Mouse (Mus musculus): ENCODE data around the gene Cdk8. TPM values are rescaled to one million over a fixed set of nuclear protein-coding genes. Genes with fewer than 3 reads are reported as not detected.
"Not testable (repeated sequence)": the region's sequence is repeated elsewhere in the genome, so short reads cannot be mapped to it uniquely, and the experiment has no call there.

The Cdk8 gene
- 61.7 and 63.9 TPM in 2 replicates for total RNA-seq (2012; rRNA removed)

- DNase-seq (ENCODE audit: low read depth, low spot score) = peak; percentile 89
- no peaks in the 10 kb centered on the region for H3K9me3 ChIP-seq (ENCODE audit: control insufficient read depth, insufficient read depth, low read depth, low read length)
- H3K36me3 ChIP-seq (ENCODE audit: control insufficient read depth, insufficient read depth, low read length, poor library complexity, severe bottlenecking) = peaks cover 2% of the 10 kb centered on the region; the same call in 1 of the 2 replicates
- H3K27ac ChIP-seq (ENCODE audit: insufficient read depth, low read depth, low read length, poor library complexity, severe bottlenecking) = peak within 1 kb of the TSS; percentile 76
- peak within 1 kb of the TSS; percentile 88 to 98 for H3K4me3 ChIP-seq (ENCODE audit: insufficient read depth in 1 of 2, low read depth in 1 of 2, low read length in 2 of 2, poor library complexity in 1 of 2, severe bottlenecking in 1 of 2)
- peaks cover 0 to 3% of the 10 kb centered on the region in 2 experiments; a peak in 1 of 4 replicates for H3K4me1 ChIP-seq (ENCODE audit: control insufficient read depth in 2 of 2, insufficient read depth in 2 of 2, low read length in 2 of 2, poor library complexity in 1 of 2)
- in situ Hi-C loops (cut with MboI; ENCODE audit: low sequenced_read_pairs in 2 of 2, unreplicated experiment in 2 of 2) = no loop called here
- peak within 1 kb of the TSS; percentile 83 for H3K9ac ChIP-seq (ENCODE audit: insufficient read depth, low read depth, low read length, poor library complexity, severe bottlenecking)
- TF ChIP-seq CHD2 (IDR thresholded peaks at IDR 0.05; ENCODE audit: low read depth, low read length) (no peak), HCFC1 (IDR thresholded peaks at IDR 0.05; ENCODE audit: borderline replicate concordance, insufficient read depth, low read length) (peak; percentile 82)
These were observed at the start of gene Cdk8 for GRCm38 (mm10) chr5:146230864-146231654. Gene Cdk8, plus strand, starts transcription at chr5:146231230.

DNA sequence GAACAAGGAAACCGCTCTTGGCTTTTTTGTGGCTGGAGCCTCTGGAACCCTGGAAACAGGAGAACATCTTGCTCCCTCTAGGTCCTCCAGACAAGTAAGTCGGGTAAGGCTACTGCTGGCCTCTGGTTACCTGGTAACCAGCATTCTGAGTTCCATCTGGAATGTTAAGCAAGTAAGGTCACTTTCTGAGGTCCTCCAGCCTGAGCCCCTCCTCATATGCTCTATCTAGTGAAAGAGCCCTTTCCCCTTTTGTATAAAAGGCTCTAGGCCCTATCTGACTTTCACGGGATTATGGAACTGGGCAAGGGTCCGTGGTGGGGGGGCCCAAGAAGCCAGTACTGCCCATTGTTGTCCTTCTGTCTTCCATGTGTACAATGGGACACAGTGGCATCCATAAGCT lies 45.8 kb upstream of the Cdk8 start, which contains the start of gene 1700001J03Rik:
1700001J03Rik (minus strand) TSS at position 101 of the 400 bp plus-strand sequence.
- DNase-seq (ENCODE audit: low read depth, low spot score); H3K36me3 ChIP-seq (ENCODE audit: control insufficient read depth, insufficient read depth, low read length, poor library complexity, severe bottlenecking); H3K9me3 ChIP-seq (ENCODE audit: control insufficient read depth, insufficient read depth, low read depth, low read length); H3K4me3 ChIP-seq (ENCODE audit: insufficient read depth in 1 of 2, low read depth in 1 of 2, low read length in 2 of 2, poor library complexity in 1 of 2, severe bottlenecking in 1 of 2); H3K9ac ChIP-seq (ENCODE audit: insufficient read depth, low read depth, low read length, poor library complexity, severe bottlenecking); H3K4me1 ChIP-seq (ENCODE audit: control insufficient read depth in 2 of 2, insufficient read depth in 2 of 2, low read length in 2 of 2, poor library complexity in 1 of 2); H3K27ac ChIP-seq (ENCODE audit: insufficient read depth, low read depth, low read length, poor library complexity, severe bottlenecking): not testable (repeated sequence)
- in situ Hi-C loops (cut with MboI; ENCODE audit: low sequenced_read_pairs in 2 of 2, unreplicated experiment in 2 of 2) = loop anchor here (25.0 kb wide), 1 partner anchor 302 kb away; the partner anchor contains the start of genes Gm6370 (in 2 of the 2) and Gm6408 (in 2 of the 2)

- TF ChIP-seq ZC3H11A (IDR thresholded peaks at IDR 0.05; ENCODE audit: borderline replicate concordance, low read depth, low read length) = 0 out of 2 replicates have a peak, but pooled peaks have one; percentile 13
- not testable (repeated sequence) for H3K9ac ChIP-seq (ENCODE audit: insufficient read depth, low read depth, low read length, poor library complexity, severe bottlenecking); H3K36me3 ChIP-seq (ENCODE audit: control insufficient read depth, insufficient read depth, low read length, poor library complexity, severe bottlenecking); H3K27ac ChIP-seq (ENCODE audit: insufficient read depth, low read depth, low read length, poor library complexity, severe bottlenecking); H3K4me1 ChIP-seq (ENCODE audit: control insufficient read depth in 2 of 2, insufficient read depth in 2 of 2, low read length in 2 of 2, poor library complexity in 1 of 2); H3K4me3 ChIP-seq (ENCODE audit: insufficient read depth in 1 of 2, low read depth in 1 of 2, low read length in 2 of 2, poor library complexity in 1 of 2, severe bottlenecking in 1 of 2); H3K9me3 ChIP-seq (ENCODE audit: control insufficient read depth, insufficient read depth, low read depth, low read length)
- peak; percentile 24 for DNase-seq (ENCODE audit: low read depth, low spot score)
- in situ Hi-C loops (cut with MboI; ENCODE audit: low sequenced_read_pairs in 2 of 2, unreplicated experiment in 2 of 2) = loop anchor here (25.0 kb wide), 1 partner anchor 300 kb away; the partner anchor contains the start of genes Gm6370 (in 2 of the 2) and Gm6408 (in 2 of the 2)
These were observed 43.6 kb upstream of the Cdk8 start for GRCm38 (mm10) chr5:146187441-146187840.

DNA sequence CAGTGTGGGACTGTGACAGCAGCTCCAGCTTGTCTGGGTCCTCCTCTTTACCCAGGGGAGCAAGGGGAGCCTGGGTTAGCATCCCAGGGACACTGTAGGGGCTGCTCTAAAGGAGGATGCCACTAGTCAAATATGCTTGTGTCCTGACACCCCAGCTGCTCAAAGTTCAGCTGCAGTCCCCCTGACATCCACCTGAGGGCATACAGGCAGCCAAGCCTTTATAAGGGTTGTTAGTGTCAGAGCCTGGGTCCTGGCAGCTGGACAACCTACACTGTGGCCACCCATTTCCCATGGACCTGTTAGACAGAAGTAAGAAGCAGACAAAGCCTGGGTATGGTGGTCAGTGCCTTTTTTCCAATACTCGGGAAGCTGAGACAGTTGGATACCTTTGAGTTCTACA lies 42.9 kb upstream of the Cdk8 start:
- no peak for TF ChIP-seq CHD2 (IDR thresholded peaks at IDR 0.05; ENCODE audit: low read depth, low read length)
- no peak for TF ChIP-seq HCFC1 (IDR thresholded peaks at IDR 0.05; ENCODE audit: borderline replicate concordance, insufficient read depth, low read length)
- no peak for TF ChIP-seq ZNF384 (IDR thresholded peaks at IDR 0.05; ENCODE audit: low read depth, low read length)
- no peak for TF ChIP-seq MAFK (IDR thresholded peaks at IDR 0.05; ENCODE audit: insufficient read depth, low read depth, low read length)
- TF ChIP-seq ZC3H11A (IDR thresholded peaks at IDR 0.05; ENCODE audit: borderline replicate concordance, low read depth, low read length) = no peak

GRCm38 (mm10) chr5:146188712-146189111 lies 42.3 kb upstream of the Cdk8 start:
- TF ChIP-seq MAFK (IDR thresholded peaks at IDR 0.05; ENCODE audit: insufficient read depth, low read depth, low read length) (no peak), HCFC1 (IDR thresholded peaks at IDR 0.05; ENCODE audit: borderline replicate concordance, insufficient read depth, low read length) (no peak), CHD2 (IDR thresholded peaks at IDR 0.05; ENCODE audit: low read depth, low read length) (no peak), ZC3H11A (IDR thresholded peaks at IDR 0.05; ENCODE audit: borderline replicate concordance, low read depth, low read length) (no peak), ZNF384 (IDR thresholded peaks at IDR 0.05; ENCODE audit: low read depth, low read length) (no peak)
- no peaks in the 10 kb centered on the region for H3K36me3 ChIP-seq (ENCODE audit: control insufficient read depth, insufficient read depth, low read length, poor library complexity, severe bottlenecking)

More for the DNA sequence above, 42.9 kb upstream of the Cdk8 start:
- H3K9ac ChIP-seq (ENCODE audit: insufficient read depth, low read depth, low read length, poor library complexity, severe bottlenecking) = no peak overlapping the region
- in situ Hi-C loops (cut with MboI; ENCODE audit: low sequenced_read_pairs in 2 of 2, unreplicated experiment in 2 of 2) = loop anchor here (25.0 kb wide), 1 partner anchor 299 kb away; the partner anchor contains the start of genes Gm6370 (in 2 of the 2) and Gm6408 (in 2 of the 2)
- no peak for DNase-seq (ENCODE audit: low read depth, low spot score)
- no peaks in the 10 kb centered on the region for H3K4me1 ChIP-seq (ENCODE audit: control insufficient read depth in 2 of 2, insufficient read depth in 2 of 2, low read length in 2 of 2, poor library complexity in 1 of 2)
- H3K4me3 ChIP-seq (ENCODE audit: insufficient read depth in 1 of 2, low read depth in 1 of 2, low read length in 2 of 2, poor library complexity in 1 of 2, severe bottlenecking in 1 of 2) = no peak overlapping the region
- H3K9me3 ChIP-seq (ENCODE audit: control insufficient read depth, insufficient read depth, low read depth, low read length) = no peaks in the 10 kb centered on the region
- H3K36me3 ChIP-seq (ENCODE audit: control insufficient read depth, insufficient read depth, low read length, poor library complexity, severe bottlenecking) = no peaks in the 10 kb centered on the region
- H3K27ac ChIP-seq (ENCODE audit: insufficient read depth, low read depth, low read length, poor library complexity, severe bottlenecking) = no peak overlapping the region

More at GRCm38 (mm10) chr5:146188712-146189111, 42.3 kb upstream of the Cdk8 start:
- H3K9me3 ChIP-seq (ENCODE audit: control insufficient read depth, insufficient read depth, low read depth, low read length) = no peaks in the 10 kb centered on the region
- H3K4me1 ChIP-seq (ENCODE audit: control insufficient read depth in 2 of 2, insufficient read depth in 2 of 2, low read length in 2 of 2, poor library complexity in 1 of 2) = no peaks in the 10 kb centered on the region
- no peak overlapping the region for H3K9ac ChIP-seq (ENCODE audit: insufficient read depth, low read depth, low read length, poor library complexity, severe bottlenecking)
- DNase-seq (ENCODE audit: low read depth, low spot score) = no peak
- H3K27ac ChIP-seq (ENCODE audit: insufficient read depth, low read depth, low read length, poor library complexity, severe bottlenecking) = no peak overlapping the region
- in situ Hi-C loops (cut with MboI; ENCODE audit: low sequenced_read_pairs in 2 of 2, unreplicated experiment in 2 of 2) = loop anchor here (25.0 kb wide), 1 partner anchor 299 kb away; the partner anchor contains the start of genes Gm6370 (in 2 of the 2) and Gm6408 (in 2 of the 2)
- no peak overlapping the region for H3K4me3 ChIP-seq (ENCODE audit: insufficient read depth in 1 of 2, low read depth in 1 of 2, low read length in 2 of 2, poor library complexity in 1 of 2, severe bottlenecking in 1 of 2)
